Mouse (Mus musculus) kidney, adult 2 months (tissue): ENCODE data around the gene Taf9b. TPM values are rescaled to one million over a fixed set of nuclear protein-coding genes. Genes with fewer than 3 reads are reported as not detected.

ENCODE experiments used
- DNase-seq: peaks from one replicate; pipeline ENCODE4 v3.0.0; 2021
- H3K27ac ChIP-seq: fragments of 200-500 bp; 2 replicates; pipeline ENCODE4 v1.5.1; 2012; ENCODE audit warnings: low read depth, low read length, control low read depth, inconsistent platforms; ENCODE audit not compliant: insufficient read depth
- H3K27me3 ChIP-seq: fragments of 200-500 bp; replicated peaks from 2 replicates; pipeline ENCODE4 v1.6.1; 2012; ENCODE audit warnings: mild to moderate bottlenecking, moderate library complexity, low read length, inconsistent platforms; ENCODE audit not compliant: control insufficient read depth, insufficient read depth
- H3K36me3 ChIP-seq: fragments of 200-500 bp; 2 replicates; pipeline ENCODE4 v1.6.1; 2012; ENCODE audit warnings: mild to moderate bottlenecking, moderate library complexity, low read length, inconsistent platforms; ENCODE audit not compliant: control insufficient read depth, insufficient read depth
- H3K4me1 ChIP-seq: fragments of 200-500 bp; 2 replicates; pipeline ENCODE4 v1.6.1; 2011; ENCODE audit warnings: low read length; ENCODE audit not compliant: control insufficient read depth, insufficient read depth
- H3K4me3 ChIP-seq: fragments of 200-500 bp; 2 replicates; pipeline ENCODE4 v1.5.1; 2011; ENCODE audit warnings: mild to moderate bottlenecking, low read depth, low read length, control low read depth; ENCODE audit not compliant: insufficient read depth
- CTCF ChIP-seq: fragments of 200-500 bp; conservative IDR thresholded peaks from 2 replicates; pipeline ENCODE4 v1.5.1; 2011; ENCODE audit warnings: low read depth, mild to moderate bottlenecking, control low read depth, low read length, moderate library complexity, mixed read lengths; ENCODE audit not compliant: insufficient read depth, insufficient read length
- POLR2A ChIP-seq: fragments of 200-500 bp; IDR thresholded peaks from one replicate; pipeline ENCODE4 v1.6.1; 2011; ENCODE audit warnings: low read depth, low read length, control low read depth
- WGBS: fragments of 180-500 bp; shearing (Covaris S2); methylation state at CpG from one replicate; pipeline ENCODE4 v1.1.7; 2018; 5-methylcytosine and 5-hydroxymethylcytosine counted together
- polyA plus RNA-seq: library from polyadenylated mRNA; depleted of rRNA; stranded (reverse); fragments of >200 nt; gene quantifications from 2 replicates; pipeline ENCODE4 v1.2.3, GENCODE M21; 2012; rRNA removed

Gene Taf9b
- polyA plus RNA-seq, 1 experiment: 12.5 TPM

GRCm38 (mm10) chrX:106171106-106171852, 49.7 kb downstream of the Taf9b start:
- Histone ChIP-seq H3K4me3 (peak overlapping the region; percentile 54), H3K4me1 (no peaks in the 10 kb centered on the region), H3K36me3 (no peaks in the 10 kb centered on the region), H3K27me3 (no peaks in the 10 kb centered on the region), H3K27ac (no peak overlapping the region)
- peak; percentile 73 for DNase-seq
- TF ChIP-seq CTCF (peak; percentile 69), POLR2A (no peak)
- 4% methylated on average over 18 of the region's 18 CpGs for WGBS

DNA sequence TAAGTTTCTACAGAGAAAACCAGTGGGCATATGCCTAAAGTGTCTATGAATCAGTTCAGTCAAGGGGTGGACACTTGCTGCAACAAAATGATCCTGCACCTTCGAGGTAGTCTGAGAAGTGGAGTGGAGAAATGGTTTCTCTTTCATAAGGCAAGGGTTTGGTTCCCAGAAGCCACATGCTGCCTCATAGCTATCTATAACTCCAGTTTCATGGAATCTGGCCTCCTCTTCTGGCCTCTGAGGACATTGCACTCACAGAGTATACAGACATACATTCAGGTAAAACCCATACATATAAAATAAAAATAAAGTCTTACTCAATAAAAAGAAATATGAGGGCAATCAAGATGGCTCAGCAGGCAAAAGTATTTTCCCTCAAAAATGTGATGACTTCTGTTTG, 55.9 kb downstream of the Taf9b start:
- H3K36me3 ChIP-seq: no peaks in the 10 kb centered on the region
- DNase-seq: no peak
- WGBS: 69% methylated on average over 1 of the region's 1 CpGs
- no peaks in the 10 kb centered on the region for H3K4me1 ChIP-seq
- H3K4me3 ChIP-seq: no peak overlapping the region
- TF ChIP-seq POLR2A (no peak), CTCF (no peak)
- H3K27me3 ChIP-seq: no peaks in the 10 kb centered on the region
- H3K27ac ChIP-seq: no peak overlapping the region

DNA sequence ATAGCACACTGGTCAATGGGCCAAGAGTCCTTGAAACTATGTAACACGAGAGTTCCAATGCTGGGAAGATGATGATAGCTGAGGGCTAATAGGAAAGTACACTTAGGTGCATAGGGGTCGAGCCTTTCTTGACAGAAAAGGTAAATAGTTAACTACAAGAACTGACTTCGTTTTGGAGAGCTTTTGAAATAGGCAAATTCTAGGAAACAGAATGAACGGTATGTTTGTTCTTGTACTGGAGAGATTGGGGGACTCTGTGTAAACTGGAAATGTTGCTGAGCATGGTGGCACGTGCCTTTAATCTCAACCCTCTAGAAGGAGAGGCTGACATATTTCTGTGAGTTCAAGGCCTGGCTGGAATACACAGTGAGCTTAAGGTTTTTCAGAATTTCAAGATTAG, 56.4 kb downstream of the Taf9b start:
- no peaks in the 10 kb centered on the region for H3K36me3 ChIP-seq
- H3K27ac ChIP-seq: no peak overlapping the region
- TF ChIP-seq POLR2A: no peak
- TF ChIP-seq CTCF: no peak
- no peaks in the 10 kb centered on the region for H3K4me1 ChIP-seq
- H3K27me3 ChIP-seq: no peaks in the 10 kb centered on the region
- WGBS: 54% methylated on average over 5 of the region's 5 CpGs
- DNase-seq: no peak
- H3K4me3 ChIP-seq: no peak overlapping the region

DNA sequence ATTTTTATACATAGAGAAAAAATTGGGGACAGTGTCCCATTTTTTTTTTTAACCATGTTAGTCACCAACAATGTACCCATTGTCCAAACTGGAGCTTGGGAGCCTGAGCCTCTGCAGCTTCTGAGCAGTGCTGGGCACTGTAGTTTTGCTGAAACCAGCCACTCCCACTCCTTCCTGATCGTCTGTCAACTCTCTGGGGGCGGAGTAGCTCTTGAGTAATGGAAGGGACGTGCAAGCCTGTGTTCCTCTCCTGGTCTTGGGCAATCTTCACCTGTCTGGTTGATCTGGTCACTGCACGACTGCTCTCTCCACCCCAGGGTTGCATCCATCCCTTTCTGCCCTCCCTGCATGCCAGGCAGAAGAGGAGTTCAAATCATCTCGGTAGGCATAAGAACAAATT, 57.0 kb downstream of the Taf9b start:
- WGBS: 41% methylated on average over 5 of the region's 5 CpGs
- no peak for DNase-seq
- Histone ChIP-seq H3K4me1 (no peaks in the 10 kb centered on the region), H3K36me3 (no peaks in the 10 kb centered on the region), H3K27ac (no peak overlapping the region), H3K4me3 (no peak overlapping the region), H3K27me3 (no peaks in the 10 kb centered on the region)
- no peak for TF ChIP-seq POLR2A
- TF ChIP-seq CTCF: no peak

Other genes with a start within 250 kb of the Taf9b start
- gene Magt1, start 209.3 kb downstream of the Taf9b start, polyA plus RNA-seq: 11.8 and 16.4 TPM in 2 replicates
- gene Cox7b, start 205.5 kb downstream of the Taf9b start, polyA plus RNA-seq: 532 and 542 TPM in 2 replicates
- gene Atp7a, start 193.9 kb downstream of the Taf9b start, polyA plus RNA-seq: 4.4 and 5.0 TPM in 2 replicates
- gene Tlr13, start 78.0 kb downstream of the Taf9b start, polyA plus RNA-seq: 0.31 and 0.48 TPM in 2 replicates
- 325 and 361 TPM in 2 replicates for gene Pgk1, start 34.1 kb downstream of the Taf9b start, polyA plus RNA-seq
- gene Fnd3c2, start 34.2 kb upstream of the Taf9b start, polyA plus RNA-seq: not detected in 2 replicates